Mouse (Mus musculus) hindbrain, embryonic 16.5 days (tissue): ENCODE measurements around the gene Myo10. TPM values are rescaled to one million over a fixed set of nuclear protein-coding genes. Genes with fewer than 3 reads are reported as not detected.

Experiments used
- ATAC-seq: fragments of 200-750 bp; cut with Nextera tagmentation; 2 replicates; pipeline ENCODE4 v1.8.0; 2017; ENCODE audit warnings: moderate TSS enrichment, moderate library complexity
- H3K27ac ChIP-seq: fragments of 300-500 bp; sonication (generic); 2 replicates; pipeline ENCODE4 v1.5.1; 2014; ENCODE audit warnings: low read depth, mild to moderate bottlenecking, control low read depth, low read length, moderate library complexity
- H3K27me3 ChIP-seq: fragments of 300-500 bp; sonication (generic); replicated peaks from 2 replicates; pipeline ENCODE4 v1.6.1; 2014; ENCODE audit warnings: low read length; ENCODE audit not compliant: control insufficient read depth, insufficient read depth
- H3K36me3 ChIP-seq: fragments of 300-500 bp; sonication (generic); 2 replicates; pipeline ENCODE4 v1.6.1; 2014; ENCODE audit warnings: mild to moderate bottlenecking, low read length, moderate library complexity, mixed read lengths; ENCODE audit not compliant: control insufficient read depth, insufficient read depth
- H3K4me1 ChIP-seq: fragments of 300-500 bp; sonication (generic); 2 replicates; pipeline ENCODE4 v1.6.1; 2014; ENCODE audit warnings: low read depth, low read length; ENCODE audit not compliant: control insufficient read depth, insufficient read depth
- H3K4me2 ChIP-seq: fragments of 300-500 bp; sonication (generic); 2 replicates; pipeline ENCODE4 v1.6.1; 2014; ENCODE audit warnings: mild to moderate bottlenecking, low read length, control low read depth, moderate library complexity
- H3K4me3 ChIP-seq: fragments of 300-500 bp; sonication (generic); 2 replicates; pipeline ENCODE4 v1.5.1; 2014; ENCODE audit warnings: mild to moderate bottlenecking, low read length, control low read depth, moderate library complexity
- H3K9ac ChIP-seq: fragments of 300-500 bp; sonication (generic); 2 replicates; pipeline ENCODE4 v1.6.1; 2014; ENCODE audit warnings: low read depth, mild to moderate bottlenecking, control low read depth, low read length, moderate library complexity
- H3K9me3 ChIP-seq: fragments of 300-500 bp; sonication (generic); 2 replicates; pipeline ENCODE4 v1.6.1; 2014; ENCODE audit warnings: mild to moderate bottlenecking, low read length, moderate library complexity; ENCODE audit not compliant: control insufficient read depth
- WGBS: fragments of 180-500 bp; shearing (Covaris S2); extraction: QIAGEN DNeasy Blood & Tissue Kit; methylation state at CpG from one replicate; pipeline ENCODE4 v1.1.7; 2014; 5-methylcytosine and 5-hydroxymethylcytosine counted together
- polyA plus RNA-seq: library from polyadenylated mRNA; unstranded; fragments of >200 nt; fragmentation: Nextera tagmentation; extraction: Ambion mirVana; gene quantifications from 2 replicates; pipeline ENCODE4 v1.2.1, GENCODE M21; 2015

Gene Myo10
- polyA plus RNA-seq, 1 experiment from 2014 or later, result 26.2 TPM

GRCm38 (mm10) chr15:25834920-25835674 is 212.8 kb downstream of the Myo10 start:
- H3K27me3 ChIP-seq, result no peaks in the 10 kb centered on the region
- no peak overlapping the region for H3K27ac ChIP-seq
- no peaks in the 10 kb centered on the region for H3K9me3 ChIP-seq
- ATAC-seq, result no peak
- no peak overlapping the region for H3K9ac ChIP-seq
- H3K4me3 ChIP-seq, result no peak overlapping the region
- WGBS, result 83% methylated on average over 17 of the region's 17 CpGs
- no peaks in the 10 kb centered on the region for H3K36me3 ChIP-seq
- H3K4me1 ChIP-seq, result no peaks in the 10 kb centered on the region
- H3K4me2 ChIP-seq, result no peak overlapping the region

- H3K27ac ChIP-seq, result peak overlapping the region; percentile 76; the same call in 1 of the 2 replicates
These were observed 220.2 kb downstream of the Myo10 start for GRCm38 (mm10) chr15:25842462-25843085.

GRCm38 (mm10) chr15:25843086-25843991 is 221.0 kb downstream of the Myo10 start, which contains the start of gene Retreg1:
Gene Retreg1, plus strand, starts transcription at chr15:25843180.
- H3K4me3 ChIP-seq, result peak within 1 kb of the TSS; percentile 96
- no peaks in the 10 kb centered on the region for H3K9me3 ChIP-seq
- H3K9ac ChIP-seq, result peak within 1 kb of the TSS; percentile 98
- no peaks in the 10 kb centered on the region for H3K36me3 ChIP-seq
- peak within 1 kb of the TSS; percentile 97 for H3K4me2 ChIP-seq
- peak; percentile 90 for ATAC-seq
- WGBS, result under 1% methylated on average over 63 of the region's 72 CpGs
- peak within 1 kb of the TSS; percentile 76 for H3K27ac ChIP-seq
- peaks cover 17% of the 10 kb centered on the region for H3K4me1 ChIP-seq
- H3K27me3 ChIP-seq, result 0 out of 2 replicates have a peak, but pooled peaks cover 3% of the 10 kb centered on the region

More at GRCm38 (mm10) chr15:25842462-25843085, 220.2 kb downstream of the Myo10 start:
- Histone ChIP-seq H3K9me3 (no peaks in the 10 kb centered on the region), H3K4me1 (peaks cover 17% of the 10 kb centered on the region), H3K27me3 (0 out of 2 replicates have a peak, but pooled peaks cover 3% of the 10 kb centered on the region), H3K4me3 (peak overlapping the region; percentile 96), H3K9ac (peak overlapping the region; percentile 98), H3K4me2 (peak overlapping the region; percentile 97), H3K36me3 (no peaks in the 10 kb centered on the region)
- 13% methylated on average over 16 of the region's 16 CpGs for WGBS
- peak; percentile 37 for ATAC-seq

- 14% methylated on average over 11 of the region's 11 CpGs for WGBS
- peak; percentile 13; the same call in 1 of the 2 replicates for ATAC-seq
These were observed 221.8 kb downstream of the Myo10 start for GRCm38 (mm10) chr15:25844013-25844570.

GRCm38 (mm10) chr15:25844771-25845170 is 222.4 kb downstream of the Myo10 start:
- no peak overlapping the region for H3K9ac ChIP-seq
- 68% methylated on average over 4 of the region's 4 CpGs for WGBS
- H3K4me1 ChIP-seq, result peaks cover 17% of the 10 kb centered on the region
- peak overlapping the region; percentile 97 for H3K4me2 ChIP-seq
- peak overlapping the region; percentile 96 for H3K4me3 ChIP-seq
- no peaks in the 10 kb centered on the region for H3K36me3 ChIP-seq
- H3K27ac ChIP-seq, result no peak overlapping the region
- H3K27me3 ChIP-seq, result 0 out of 2 replicates have a peak, but pooled peaks cover 3% of the 10 kb centered on the region
- no peak for ATAC-seq
- H3K9me3 ChIP-seq, result no peaks in the 10 kb centered on the region

More at GRCm38 (mm10) chr15:25844013-25844570, 221.8 kb downstream of the Myo10 start:
- Histone ChIP-seq H3K4me1 (peaks cover 17% of the 10 kb centered on the region), H3K36me3 (no peaks in the 10 kb centered on the region), H3K4me3 (peak overlapping the region; percentile 96), H3K9ac (peak overlapping the region; percentile 98; the same call in 1 of the 2 replicates), H3K27me3 (0 out of 2 replicates have a peak, but pooled peaks cover 3% of the 10 kb centered on the region), H3K27ac (no peak overlapping the region), H3K4me2 (peak overlapping the region; percentile 97), H3K9me3 (no peaks in the 10 kb centered on the region)

GRCm38 (mm10) chr15:25847576-25848168 is 225.3 kb downstream of the Myo10 start:
- Histone ChIP-seq H3K4me3 (no peak overlapping the region), H3K9ac (no peak overlapping the region), H3K27me3 (no peaks in the 10 kb centered on the region), H3K4me2 (no peak overlapping the region), H3K4me1 (peaks cover 13% of the 10 kb centered on the region), H3K27ac (no peak overlapping the region), H3K36me3 (no peaks in the 10 kb centered on the region), H3K9me3 (no peaks in the 10 kb centered on the region)
- ATAC-seq, result no peak
- 83% methylated on average over 1 of the region's 1 CpGs for WGBS

- no peak overlapping the region for H3K4me2 ChIP-seq
- WGBS, result 78% methylated on average over 11 of the region's 11 CpGs
- H3K36me3 ChIP-seq, result no peaks in the 10 kb centered on the region
- no peaks in the 10 kb centered on the region for H3K9me3 ChIP-seq
- no peaks in the 10 kb centered on the region for H3K27me3 ChIP-seq
- ATAC-seq, result no peak
- no peak overlapping the region for H3K4me3 ChIP-seq
- H3K27ac ChIP-seq, result no peak overlapping the region
- H3K9ac ChIP-seq, result no peak overlapping the region
- no peaks in the 10 kb centered on the region for H3K4me1 ChIP-seq
These were observed 228.2 kb downstream of the Myo10 start for GRCm38 (mm10) chr15:25850552-25850951.

GRCm38 (mm10) chr15:25854270-25854904 is 232.1 kb downstream of the Myo10 start:
- 69% methylated on average over 18 of the region's 18 CpGs for WGBS
- Histone ChIP-seq H3K4me3 (no peak overlapping the region), H3K4me2 (peak overlapping the region; percentile 6; the same call in 1 of the 2 replicates), H3K36me3 (no peaks in the 10 kb centered on the region), H3K27me3 (no peaks in the 10 kb centered on the region), H3K27ac (no peak overlapping the region), H3K9ac (no peak overlapping the region), H3K9me3 (no peaks in the 10 kb centered on the region), H3K4me1 (no peaks in the 10 kb centered on the region)
- 0 out of 2 replicates have a peak, but pooled peaks have one; percentile 34 for ATAC-seq
